Mouse (Mus musculus) heart, postnatal 0 days (tissue): Measurements from ENCODE around the gene Pde2a. TPM values are rescaled to one million over a fixed set of nuclear protein-coding genes. Genes with fewer than 3 reads are reported as not detected.
A peak's percentile ranks its signal among the peaks of the same experiment; 100 is the strongest.

Experiments used
- ATAC-seq: fragments of 200-750 bp; cut with Nextera tagmentation; 2 replicates; pipeline ENCODE4 v1.8.0; 2017; ENCODE audit warnings: low read depth, moderate number of reproducible peaks, moderate library complexity; ENCODE audit not compliant: insufficient read depth
- DNase-seq: peaks from one replicate; pipeline ENCODE4 v3.0.0-alpha.2; 2016; ENCODE audit warnings: low spot score
- H3K27ac ChIP-seq: fragments of 300-500 bp; sonication (generic); 2 replicates; pipeline ENCODE4 v1.5.1; 2014; ENCODE audit warnings: low read depth, mild to moderate bottlenecking
- H3K27me3 ChIP-seq: fragments of 300-500 bp; sonication (generic); 2 replicates; pipeline ENCODE4 v1.6.1; 2014; ENCODE audit warnings: low read length, mixed read lengths; ENCODE audit not compliant: control insufficient read depth, insufficient read depth
- H3K36me3 ChIP-seq: fragments of 300-500 bp; sonication (generic); replicated peaks from 2 replicates; pipeline ENCODE4 v1.6.1; 2014; ENCODE audit warnings: low read length, mixed read lengths; ENCODE audit not compliant: control insufficient read depth, insufficient read depth
- H3K4me1 ChIP-seq: fragments of 300-500 bp; sonication (generic); 2 replicates; pipeline ENCODE4 v1.6.1; 2014; ENCODE audit warnings: antibody characterized with exemption; ENCODE audit not compliant: control insufficient read depth, insufficient read depth
- H3K4me2 ChIP-seq: fragments of 300-500 bp; sonication (generic); 2 replicates; pipeline ENCODE4 v1.6.1; 2014; ENCODE audit warnings: low read depth, mild to moderate bottlenecking, low read length, moderate library complexity
- H3K4me3 ChIP-seq: fragments of 300-500 bp; sonication (generic); 2 replicates; pipeline ENCODE4 v1.5.1; 2014; ENCODE audit warnings: low read depth, low read length
- H3K9ac ChIP-seq: fragments of 300-500 bp; sonication (generic); replicated peaks from 2 replicates; pipeline ENCODE4 v1.6.1; 2014; ENCODE audit warnings: low read depth, low read length, mixed read lengths
- H3K9me3 ChIP-seq: fragments of 300-500 bp; sonication (generic); replicated peaks from 2 replicates; pipeline ENCODE4 v1.6.1; 2016; ENCODE audit warnings: low read length; ENCODE audit not compliant: control insufficient read depth
- CTCF ChIP-seq: IDR thresholded peaks from 2 replicates; pipeline ENCODE4 v1.5.1; 2016; ENCODE audit warnings: antibody characterized with exemption, control low read depth, low read depth
- EP300 ChIP-seq: IDR thresholded peaks from 2 replicates; pipeline ENCODE4 v1.6.1; 2016; ENCODE audit warnings: antibody characterized with exemption, low read depth
- WGBS: fragments of 180-500 bp; shearing (Covaris S2); extraction: QIAGEN DNeasy Blood & Tissue Kit; methylation state at CpG from one replicate; pipeline ENCODE4 v1.1.7; 2014; 5-methylcytosine and 5-hydroxymethylcytosine counted together
- polyA plus RNA-seq: library from polyadenylated mRNA; unstranded; fragments of >200 nt; fragmentation: Nextera tagmentation; extraction: Ambion mirVana; gene quantifications from 2 replicates; pipeline ENCODE4 v1.2.1, GENCODE M21; 2015
- total RNA-seq: library from RNA; depleted of rRNA; stranded (reverse); fragments of >200 nt; gene quantifications from 2 replicates; pipeline ENCODE4 v1.2.3, GENCODE M21; 2014; ENCODE audit warnings: low replicate concordance

Gene Pde2a
- total and polyA plus RNA-seq, 2 experiments from 2014 or later, result 4.7 to 19.3 TPM

GRCm38 (mm10) chr7:101457283-101457682 is 35.8 kb downstream of the Pde2a start:
- no peak for TF ChIP-seq EP300
- no peak for TF ChIP-seq CTCF
- H3K4me3 ChIP-seq, result no peak overlapping the region
- peaks cover 43% of the 10 kb centered on the region for H3K4me1 ChIP-seq
- H3K27ac ChIP-seq, result peak overlapping the region; percentile 44
- DNase-seq, result no peak
- H3K27me3 ChIP-seq, result peaks cover 6% of the 10 kb centered on the region; the same call in 1 of the 2 replicates
- H3K36me3 ChIP-seq, result no peaks in the 10 kb centered on the region
- H3K4me2 ChIP-seq, result 0 out of 2 replicates have a peak overlapping the region, but pooled peaks have one; percentile 8
- ATAC-seq, result no peak
- no peaks in the 10 kb centered on the region for H3K9me3 ChIP-seq
- no peak overlapping the region for H3K9ac ChIP-seq
- 70% methylated on average over 5 of the region's 5 CpGs for WGBS

GRCm38 (mm10) chr7:101457801-101458200 is 36.3 kb downstream of the Pde2a start:
- no peak for TF ChIP-seq CTCF
- no peak for TF ChIP-seq EP300
- no peaks in the 10 kb centered on the region for H3K9me3 ChIP-seq
- H3K9ac ChIP-seq, result no peak overlapping the region
- WGBS, result 53% methylated on average over 8 of the region's 8 CpGs
- ATAC-seq, result no peak
- H3K27ac ChIP-seq, result peak overlapping the region; percentile 44
- H3K4me2 ChIP-seq, result no peak overlapping the region
- H3K27me3 ChIP-seq, result 0 out of 2 replicates have a peak, but pooled peaks cover 1% of the 10 kb centered on the region
- H3K4me3 ChIP-seq, result no peak overlapping the region
- no peak for DNase-seq
- no peaks in the 10 kb centered on the region for H3K36me3 ChIP-seq
- peaks cover 48% of the 10 kb centered on the region for H3K4me1 ChIP-seq

GRCm38 (mm10) chr7:101458278-101458781 is 36.8 kb downstream of the Pde2a start:
- Histone ChIP-seq H3K9me3 (no peaks in the 10 kb centered on the region), H3K27me3 (no peaks in the 10 kb centered on the region), H3K4me2 (no peak overlapping the region), H3K4me3 (no peak overlapping the region), H3K36me3 (no peaks in the 10 kb centered on the region), H3K9ac (no peak overlapping the region), H3K4me1 (peaks cover 49% of the 10 kb centered on the region), H3K27ac (peak overlapping the region; percentile 44; the same call in 1 of the 2 replicates)
- TF ChIP-seq EP300 (no peak), CTCF (no peak)
- ATAC-seq, result no peak
- 61% methylated on average over 4 of the region's 4 CpGs for whole genome bisulfite sequencing
- DNase-seq, result no peak

- H3K27ac ChIP-seq, result no peak overlapping the region
- no peaks in the 10 kb centered on the region for H3K27me3 ChIP-seq
- no peak overlapping the region for H3K9ac ChIP-seq
- DNase-seq (no peak), ATAC-seq (no peak)
- no peaks in the 10 kb centered on the region for H3K9me3 ChIP-seq
- H3K4me2 ChIP-seq, result no peak overlapping the region
- TF ChIP-seq CTCF (no peak), EP300 (no peak)
- 67% methylated on average over 9 of the region's 9 CpGs for WGBS
- H3K4me1 ChIP-seq, result peaks cover 56% of the 10 kb centered on the region
- no peaks in the 10 kb centered on the region for H3K36me3 ChIP-seq
- no peak overlapping the region for H3K4me3 ChIP-seq
Measured at GRCm38 (mm10) chr7:101459305-101459813, 37.9 kb downstream of the Pde2a start.

GRCm38 (mm10) chr7:101459923-101460607 is 38.6 kb downstream of the Pde2a start:
- Histone ChIP-seq H3K4me2 (peak overlapping the region; percentile 14; the same call in 1 of the 2 replicates), H3K9me3 (no peaks in the 10 kb centered on the region), H3K27me3 (no peaks in the 10 kb centered on the region), H3K36me3 (no peaks in the 10 kb centered on the region), H3K9ac (no peak overlapping the region; the same call in 1 of the 2 replicates), H3K4me3 (no peak overlapping the region), H3K27ac (peak overlapping the region; percentile 58), H3K4me1 (peaks cover 63% of the 10 kb centered on the region)
- peak; percentile 23 for ATAC-seq
- TF ChIP-seq EP300 (no peak), CTCF (no peak)
- DNase-seq, result no peak
- WGBS, result 47% methylated on average over 10 of the region's 10 CpGs
